Mouse (Mus musculus): ENCODE results near the gene Glrx5. TPM values are rescaled to one million over a fixed set of nuclear protein-coding genes. Genes with fewer than 3 reads are reported as not detected.

Gene Glrx5
- total RNA-seq (2023) = 10 to 100 TPM; 28.3 to 31.8 TPM

GRCm38 (mm10) chr12:105032147-105032831, at the start of gene Glrx5:
Gene Glrx5 (plus strand): TSS chr12:105032688.

DNA sequence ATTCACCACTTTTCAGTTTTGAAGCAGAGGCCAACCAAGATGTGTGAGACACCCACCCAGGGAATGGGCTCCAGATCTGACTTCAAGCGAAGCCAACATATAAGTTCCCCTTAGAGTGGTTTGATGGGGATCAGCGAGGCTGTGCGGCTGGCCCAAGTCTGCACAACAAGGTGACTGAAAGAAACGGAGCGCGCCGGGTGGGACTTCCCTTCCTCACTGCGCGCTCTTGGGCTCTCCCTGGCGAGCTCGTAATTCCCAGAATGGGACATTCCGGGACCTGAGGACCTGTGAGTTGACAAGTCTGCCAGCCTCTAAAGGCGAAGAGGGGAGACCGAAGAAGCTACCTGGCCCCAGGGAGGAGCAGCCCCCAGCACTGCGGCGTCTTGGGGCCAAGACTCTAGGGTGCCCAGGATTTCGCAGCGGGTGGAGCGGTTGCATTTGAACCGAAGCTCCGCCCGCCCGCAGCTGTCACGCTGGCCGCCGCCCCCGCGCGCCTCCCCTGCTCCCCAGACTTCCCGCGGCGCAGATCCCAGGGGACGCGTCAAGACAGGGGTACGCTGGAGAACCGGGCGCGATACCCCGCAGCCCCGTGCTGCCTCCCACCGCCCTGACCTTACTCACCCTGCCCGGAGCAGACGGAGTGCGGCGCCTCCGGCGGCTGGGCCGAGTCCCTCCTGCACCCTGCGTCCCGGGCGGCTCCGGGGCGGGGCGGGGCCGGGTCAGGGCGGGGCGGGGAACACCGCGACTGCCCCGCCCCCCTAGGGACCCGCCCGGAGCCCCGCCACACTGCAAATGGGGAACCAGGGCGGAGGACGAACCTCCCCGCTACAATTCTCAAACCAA, 22.9 kb upstream of the Glrx5 start, which contains the start of gene Syne3:
Gene Syne3 (minus strand): TSS at position 440 of the 843 bp plus-strand sequence.

Other genes with a start within 250 kb of the Glrx5 start
- gene Clmn, start 167.6 kb upstream of the Glrx5 start, total RNA-seq (2023) = not detected
- gene Syne3, start 22.9 kb upstream of the Glrx5 start, total RNA-seq (2023) = 10 to 100 TPM in 1 of 2 experiments, 1 to 10 TPM in 1; 8.9 to 10.7 TPM
- gene Tcl1b2, start 113.3 kb downstream of the Glrx5 start, total RNA-seq (2023) = not detected
- gene Tcl1b1, start 127.0 kb downstream of the Glrx5 start, total RNA-seq (2023) = not detected
- gene Tcl1b5, start 143.7 kb downstream of the Glrx5 start, total RNA-seq (2023) = not detected
- gene Tcl1b3, start 158.4 kb downstream of the Glrx5 start, total RNA-seq (2023) = not detected
- not detected for gene Tcl1b4, start 169.3 kb downstream of the Glrx5 start, total RNA-seq (2023)
- gene Tcl1, start 190.1 kb downstream of the Glrx5 start, total RNA-seq (2023) = not detected